Mouse (Mus musculus): ENCODE data around the gene Rbx1. TPM values are rescaled to one million over a fixed set of nuclear protein-coding genes. Genes with fewer than 3 reads are reported as not detected.
"Not testable (repeated sequence)": the region's sequence is repeated elsewhere in the genome, so short reads cannot be mapped to it uniquely, and the experiment has no call there.

Gene Rbx1
- polyA plus RNA-seq, 1 experiment from 2014 or later, result 454 TPM

GRCm38 (mm10) chr15:81465016-81465660, 958 bp upstream of the Rbx1 start:
- Histone ChIP-seq H3K9ac (peak overlapping the region; percentile 70), H3K4me3 (peak overlapping the region; percentile 69), H3K4me2 (peak overlapping the region; percentile 67), H3K4me1 (peaks cover 9% of the 10 kb centered on the region; the same call in 1 of the 2 replicates), H3K27ac (peak overlapping the region; percentile 92), H3K36me3 (peaks cover 17% of the 10 kb centered on the region), H3K9me3 (0 out of 2 replicates have a peak, but pooled peaks cover 5% of the 10 kb centered on the region), H3K27me3 (no peaks in the 10 kb centered on the region)
- 73% methylated on average over 12 of the region's 12 CpGs for WGBS
- no peak for ATAC-seq (ENCODE audit: insufficient number of reproducible peaks, low FRiP score, low TSS enrichment, low read depth)

GRCm38 (mm10) chr15:81466738-81467113, 630 bp downstream of the Rbx1 start:
- Histone ChIP-seq H3K36me3 (peaks cover 29% of the 10 kb centered on the region), H3K9me3 (0 out of 2 replicates have a peak, but pooled peaks cover 5% of the 10 kb centered on the region), H3K27me3 (no peaks in the 10 kb centered on the region), H3K9ac (peak overlapping the region; percentile 63), H3K4me3 (peak overlapping the region; percentile 69), H3K4me1 (peaks cover 9% of the 10 kb centered on the region; the same call in 1 of the 2 replicates), H3K27ac (peak overlapping the region; percentile 92), H3K4me2 (peak overlapping the region; percentile 59)
- ATAC-seq (ENCODE audit: insufficient number of reproducible peaks, low FRiP score, low TSS enrichment, low read depth), result no peak
- WGBS, result under 1% methylated on average over 15 of the region's 15 CpGs

- ATAC-seq (ENCODE audit: insufficient number of reproducible peaks, low FRiP score, low TSS enrichment, low read depth), result no peak
- Histone ChIP-seq H3K27me3 (no peaks in the 10 kb centered on the region), H3K9me3 (no peaks in the 10 kb centered on the region), H3K4me1 (peaks cover 6% of the 10 kb centered on the region; the same call in 1 of the 2 replicates), H3K27ac (no peak overlapping the region), H3K9ac (no peak overlapping the region), H3K4me3 (no peak overlapping the region), H3K36me3 (peaks cover 65% of the 10 kb centered on the region), H3K4me2 (no peak overlapping the region)
- 65% methylated on average over 8 of the region's 8 CpGs for WGBS
These were observed 4.6 kb downstream of the Rbx1 start for GRCm38 (mm10) chr15:81470735-81471134.

- Histone ChIP-seq H3K27ac (no peak overlapping the region), H3K9me3 (no peaks in the 10 kb centered on the region)
- no peak for ATAC-seq (ENCODE audit: insufficient number of reproducible peaks, low FRiP score, low TSS enrichment, low read depth)
These were observed 6.2 kb downstream of the Rbx1 start for GRCm38 (mm10) chr15:81472256-81472655.

GRCm38 (mm10) chr15:81475654-81476053, 9.6 kb downstream of the Rbx1 start:
- Histone ChIP-seq H3K36me3 (peaks cover 49% of the 10 kb centered on the region), H3K9ac (no peak overlapping the region), H3K4me3 (no peak overlapping the region), H3K4me2 (no peak overlapping the region), H3K4me1 (no peaks in the 10 kb centered on the region), H3K9me3 (no peaks in the 10 kb centered on the region), H3K27ac (peak overlapping the region; percentile 9; the same call in 1 of the 2 replicates), H3K27me3 (no peaks in the 10 kb centered on the region)
- no peak for ATAC-seq (ENCODE audit: insufficient number of reproducible peaks, low FRiP score, low TSS enrichment, low read depth)
- 46% methylated on average over 3 of the region's 3 CpGs for WGBS

More at GRCm38 (mm10) chr15:81472256-81472655, 6.2 kb downstream of the Rbx1 start:
- H3K27me3 ChIP-seq, result no peaks in the 10 kb centered on the region
- peaks cover 5% of the 10 kb centered on the region; the same call in 1 of the 2 replicates for H3K4me1 ChIP-seq
- peaks cover 67% of the 10 kb centered on the region for H3K36me3 ChIP-seq
- no peak overlapping the region for H3K4me3 ChIP-seq
- H3K9ac ChIP-seq, result no peak overlapping the region
- 96% methylated on average over 5 of the region's 5 CpGs for WGBS
- no peak overlapping the region for H3K4me2 ChIP-seq

DNA sequence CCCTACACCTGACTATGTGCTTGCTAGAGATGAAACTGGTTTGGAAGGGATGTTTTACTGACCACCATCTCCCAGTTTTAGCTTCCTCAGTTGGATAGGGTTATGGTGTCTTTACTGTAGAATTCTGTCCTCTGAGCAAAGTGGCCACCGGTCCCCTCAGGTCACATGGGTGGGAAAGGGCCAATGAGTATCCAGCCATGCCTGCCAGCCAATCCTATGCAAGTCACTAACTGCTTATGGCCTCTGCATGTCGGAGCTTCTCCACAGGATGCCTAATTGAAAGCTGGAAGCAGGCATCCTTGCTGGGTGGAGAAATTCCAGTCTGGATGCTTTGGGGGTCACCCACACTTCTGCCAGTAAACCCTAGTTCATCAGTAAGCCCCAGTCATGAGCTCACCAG, 10.5 kb downstream of the Rbx1 start:
- 3% methylated on average over 2 of the region's 2 CpGs for WGBS
- no peaks in the 10 kb centered on the region for H3K27me3 ChIP-seq
- no peaks in the 10 kb centered on the region for H3K9me3 ChIP-seq
- H3K4me3 ChIP-seq, result no peak overlapping the region
- H3K9ac ChIP-seq, result no peak overlapping the region
- ATAC-seq (ENCODE audit: insufficient number of reproducible peaks, low FRiP score, low TSS enrichment, low read depth), result no peak
- 0 out of 2 replicates have a peak, but pooled peaks cover 2% of the 10 kb centered on the region for H3K4me1 ChIP-seq
- no peak overlapping the region for H3K27ac ChIP-seq
- no peak overlapping the region for H3K4me2 ChIP-seq
- peaks cover 40% of the 10 kb centered on the region for H3K36me3 ChIP-seq

- Histone ChIP-seq H3K4me1 (0 out of 2 replicates have a peak, but pooled peaks cover 2% of the 10 kb centered on the region), H3K4me3 (no peak overlapping the region), H3K27me3 (no peaks in the 10 kb centered on the region), H3K36me3 (peaks cover 13% of the 10 kb centered on the region), H3K9me3 (no peaks in the 10 kb centered on the region), H3K27ac (no peak overlapping the region), H3K9ac (no peak overlapping the region), H3K4me2 (no peak overlapping the region)
- 61% methylated on average over 21 of the region's 21 CpGs for WGBS
- ATAC-seq (ENCODE audit: insufficient number of reproducible peaks, low FRiP score, low TSS enrichment, low read depth), result no peak
These were observed 13.5 kb downstream of the Rbx1 start for GRCm38 (mm10) chr15:81479446-81480213.

GRCm38 (mm10) chr15:81480284-81480683, 14.2 kb downstream of the Rbx1 start:
- H3K9me3 ChIP-seq; H3K36me3 ChIP-seq; H3K4me3 ChIP-seq; H3K27ac ChIP-seq; H3K4me1 ChIP-seq; H3K4me2 ChIP-seq; ATAC-seq (ENCODE audit: insufficient number of reproducible peaks, low FRiP score, low TSS enrichment, low read depth); H3K27me3 ChIP-seq; H3K9ac ChIP-seq: not testable (repeated sequence)
- 73% methylated on average over 3 of the region's 3 CpGs for WGBS

DNA sequence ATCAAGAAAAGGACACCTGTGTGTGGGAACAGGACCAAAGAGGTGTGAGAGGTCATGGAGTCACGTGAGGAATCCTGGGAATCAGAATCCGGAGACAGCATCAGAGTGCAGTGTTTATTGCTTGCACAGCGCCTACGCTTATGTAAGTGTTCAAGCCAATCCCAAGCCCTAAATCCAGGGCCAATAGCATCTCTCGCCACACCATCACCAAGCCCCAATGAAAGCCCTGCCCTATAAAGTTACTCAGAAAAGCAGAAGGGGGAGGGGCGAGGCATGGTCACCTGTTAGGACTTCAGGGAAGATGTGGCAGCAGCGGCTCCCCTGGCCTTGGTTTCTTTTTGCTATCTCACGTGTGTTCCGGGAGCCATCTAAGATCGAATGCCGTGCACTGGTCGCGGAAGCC, 14.9 kb downstream of the Rbx1 start:
- Histone ChIP-seq H3K36me3 (peaks cover under 1% of the 10 kb centered on the region; the same call in 1 of the 2 replicates), H3K4me1 (0 out of 2 replicates have a peak, but pooled peaks cover 2% of the 10 kb centered on the region), H3K27me3 (no peaks in the 10 kb centered on the region), H3K4me2 (peak overlapping the region; percentile 48), H3K9me3 (no peaks in the 10 kb centered on the region), H3K9ac (no peak overlapping the region), H3K27ac (no peak overlapping the region), H3K4me3 (peak overlapping the region; percentile 31)
- no peak for ATAC-seq (ENCODE audit: insufficient number of reproducible peaks, low FRiP score, low TSS enrichment, low read depth)
- 12% methylated on average over 13 of the region's 13 CpGs for WGBS

DNA sequence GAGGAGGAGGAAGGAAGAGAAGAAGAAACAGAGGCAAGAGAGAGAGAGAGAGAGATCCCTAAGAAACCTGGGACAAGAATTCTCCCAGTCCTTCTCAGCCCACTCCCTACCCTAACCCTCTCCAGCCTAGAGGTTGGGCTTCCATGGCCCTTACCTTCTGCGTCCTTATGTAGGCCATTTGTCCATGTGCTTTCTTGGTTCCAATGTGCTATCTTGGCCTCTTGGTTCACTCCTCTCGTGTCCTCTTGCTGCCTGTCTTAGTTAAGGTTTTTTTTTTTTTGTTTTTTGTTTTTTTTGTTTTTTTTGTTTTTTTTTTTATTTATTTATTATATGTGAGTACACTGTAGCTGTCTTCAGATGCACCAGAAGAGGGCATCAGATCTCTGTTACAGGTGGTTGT, 16.9 kb downstream of the Rbx1 start:
- H3K36me3 ChIP-seq, result no peaks in the 10 kb centered on the region
- H3K27me3 ChIP-seq, result no peaks in the 10 kb centered on the region
- 86% methylated on average over 2 of the region's 2 CpGs for WGBS
- no peak overlapping the region for H3K4me2 ChIP-seq
- H3K4me3 ChIP-seq, result no peak overlapping the region
- no peak overlapping the region for H3K9ac ChIP-seq
- H3K4me1 ChIP-seq, result 0 out of 2 replicates have a peak, but pooled peaks cover 2% of the 10 kb centered on the region
- no peaks in the 10 kb centered on the region for H3K9me3 ChIP-seq
- ATAC-seq (ENCODE audit: insufficient number of reproducible peaks, low FRiP score, low TSS enrichment, low read depth), result no peak
- no peak overlapping the region for H3K27ac ChIP-seq

- Histone ChIP-seq H3K4me2 (no peak overlapping the region), H3K27me3 (no peaks in the 10 kb centered on the region), H3K27ac (no peak overlapping the region), H3K9me3 (no peaks in the 10 kb centered on the region), H3K36me3 (no peaks in the 10 kb centered on the region), H3K4me3 (no peak overlapping the region), H3K9ac (no peak overlapping the region), H3K4me1 (0 out of 2 replicates have a peak, but pooled peaks cover 2% of the 10 kb centered on the region)
- ATAC-seq (ENCODE audit: insufficient number of reproducible peaks, low FRiP score, low TSS enrichment, low read depth), result no peak
- 81% methylated on average over 6 of the region's 6 CpGs for WGBS
These were observed 17.6 kb downstream of the Rbx1 start for GRCm38 (mm10) chr15:81483691-81484090.

GRCm38 (mm10) chr15:81485483-81485882, 19.4 kb downstream of the Rbx1 start:
- ATAC-seq (ENCODE audit: insufficient number of reproducible peaks, low FRiP score, low TSS enrichment, low read depth), result no peak
- Histone ChIP-seq H3K4me1 (0 out of 2 replicates have a peak, but pooled peaks cover 2% of the 10 kb centered on the region), H3K4me2 (no peak overlapping the region), H3K27me3 (no peaks in the 10 kb centered on the region), H3K4me3 (no peak overlapping the region), H3K9ac (no peak overlapping the region), H3K36me3 (no peaks in the 10 kb centered on the region), H3K9me3 (no peaks in the 10 kb centered on the region), H3K27ac (no peak overlapping the region)
- 74% methylated on average over 4 of the region's 4 CpGs for WGBS

All from limb, embryonic 15.5 days (tissue).